Mouse (Mus musculus) lung, postnatal 14 days (tissue): ENCODE data around the gene Gfod1.

ENCODE experiments used
- DNase-seq: peaks from one replicate; pipeline ENCODE4 v3.0.0; 2021

Gene Gfod1

DNA sequence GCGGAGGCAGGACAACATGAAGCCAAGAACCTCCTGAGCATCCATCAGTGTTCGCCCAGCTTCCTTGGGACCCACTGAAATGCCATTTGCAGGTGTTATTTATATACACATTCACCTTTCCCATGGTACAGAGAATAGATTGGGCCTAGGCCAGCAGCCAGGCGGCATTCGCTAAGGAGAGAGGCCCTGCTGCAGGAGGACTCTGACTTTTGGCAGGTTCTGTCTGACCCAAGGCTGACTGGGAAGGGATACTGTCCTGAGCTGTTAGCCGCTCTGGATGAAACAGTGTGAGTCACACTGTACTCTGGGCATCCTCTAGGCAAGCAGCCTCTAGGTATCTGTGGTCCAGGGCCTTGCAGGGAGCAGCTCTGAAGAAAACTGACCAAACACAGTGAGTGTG, 6.4 kb downstream of the Gfod1 start:
- no peak for DNase-seq

- no peak for DNase-seq
These were observed 7.7 kb downstream of the Gfod1 start for GRCm38 (mm10) chr13:43296140-43296805.

GRCm38 (mm10) chr13:43295684-43296083, 8.3 kb downstream of the Gfod1 start:
- no peak for DNase-seq

DNA sequence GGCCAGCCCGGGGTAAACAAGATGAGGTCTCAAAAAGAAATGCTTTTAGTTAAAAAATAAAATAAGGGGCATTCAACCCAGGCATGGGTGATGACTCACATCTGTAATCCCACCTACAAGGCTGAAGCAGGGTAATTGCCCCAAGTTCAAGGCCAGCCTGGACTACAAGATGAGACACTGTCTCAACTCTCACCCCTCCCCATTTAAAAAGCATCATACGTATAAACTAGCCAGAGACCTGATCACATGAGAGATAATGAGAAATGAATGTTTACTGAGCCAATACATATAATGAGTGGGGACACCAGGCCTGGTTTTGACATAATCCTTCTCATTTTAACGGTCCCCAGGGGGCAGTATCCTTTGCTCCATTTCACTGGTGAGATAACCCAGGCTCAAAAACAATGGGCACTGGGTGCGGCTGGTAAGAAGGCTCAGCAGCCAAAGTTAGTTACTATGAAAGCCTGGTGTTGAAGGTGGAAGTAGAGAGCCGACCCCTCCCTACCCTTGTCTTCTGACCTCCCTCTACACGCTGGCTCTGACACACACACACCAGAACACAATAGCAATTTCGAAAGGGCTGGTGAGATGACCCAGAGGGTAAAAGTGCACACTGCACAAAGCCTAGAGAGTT, 8.9 kb downstream of the Gfod1 start:
- peak; percentile 20 for DNase-seq

DNA sequence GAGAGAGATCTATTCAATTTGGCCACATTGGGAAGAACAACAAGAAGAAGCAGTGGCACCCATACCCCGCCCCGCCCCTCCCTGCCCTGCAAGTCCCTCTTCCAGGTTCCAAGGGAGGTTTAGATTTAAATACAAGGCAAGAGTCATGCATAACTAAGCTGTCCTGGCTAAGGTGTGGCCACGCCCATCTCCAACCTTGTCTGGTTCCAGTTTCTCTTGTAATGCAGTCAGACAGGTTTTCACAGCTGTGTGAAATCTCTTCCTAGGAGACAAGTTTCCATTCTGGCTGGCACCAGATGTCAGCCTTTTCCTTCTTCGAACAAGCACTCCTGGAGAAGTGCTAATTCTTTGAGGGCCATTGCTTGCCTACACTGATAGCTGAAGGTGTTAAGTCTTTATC, 11.1 kb downstream of the Gfod1 start:
- peak; percentile 55 for DNase-seq

GRCm38 (mm10) chr13:43289076-43289475, 14.9 kb downstream of the Gfod1 start:
- no peak for DNase-seq

- no peak for DNase-seq
These were observed 15.5 kb downstream of the Gfod1 start for GRCm38 (mm10) chr13:43288444-43288843.

GRCm38 (mm10) chr13:43288026-43288425, 15.9 kb downstream of the Gfod1 start:
- DNase-seq = no peak

GRCm38 (mm10) chr13:43286836-43287235, 17.1 kb downstream of the Gfod1 start:
- DNase-seq = no peak

- no peak for DNase-seq
These were observed 19.2 kb downstream of the Gfod1 start for GRCm38 (mm10) chr13:43284711-43285151.

DNA sequence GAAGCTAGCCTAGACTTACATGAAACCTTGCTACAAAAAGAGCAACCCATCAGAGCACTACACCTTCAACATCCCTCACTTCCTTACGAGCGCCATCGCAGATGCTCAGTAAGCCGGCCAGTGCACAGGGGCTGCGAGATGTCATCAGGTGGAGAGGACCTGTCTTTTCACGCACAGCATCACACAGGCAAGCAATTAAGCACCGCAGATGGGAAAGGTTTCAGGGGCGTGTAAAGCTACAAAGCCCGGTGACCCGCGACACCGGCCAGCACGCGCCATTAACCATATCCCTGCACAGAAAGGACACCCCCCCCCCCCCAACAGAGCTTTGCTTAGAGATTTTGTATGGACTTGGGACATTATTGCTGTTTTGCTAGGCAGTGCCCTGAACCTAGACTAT, 30.1 kb downstream of the Gfod1 start:
- DNase-seq = no peak

- no peak for DNase-seq
These were observed 31.5 kb downstream of the Gfod1 start for GRCm38 (mm10) chr13:43272303-43273135.

DNA sequence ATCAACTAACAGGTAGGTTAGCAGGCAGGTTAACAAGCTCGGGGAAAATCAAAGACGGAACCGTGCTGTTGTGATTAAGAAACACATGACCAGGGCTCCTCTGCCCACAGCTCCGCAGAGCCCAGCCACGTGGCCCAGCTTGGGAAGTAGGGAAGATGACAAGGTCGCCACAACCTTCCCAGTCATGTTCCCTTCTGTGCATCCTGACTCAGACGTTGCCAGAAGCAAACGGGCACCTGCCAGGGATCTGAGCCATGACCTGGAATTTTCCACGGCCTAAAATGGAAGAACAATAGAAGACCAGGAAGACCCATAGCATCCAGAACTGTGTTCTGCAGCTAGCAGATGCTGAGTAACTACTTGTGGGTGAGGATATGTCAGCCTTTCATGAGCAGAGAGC, 32.5 kb downstream of the Gfod1 start:
- DNase-seq = no peak

GRCm38 (mm10) chr13:43270220-43270597, 33.8 kb downstream of the Gfod1 start:
- no peak for DNase-seq

- no peak for DNase-seq
These were observed 34.3 kb downstream of the Gfod1 start for GRCm38 (mm10) chr13:43269460-43270219.

GRCm38 (mm10) chr13:43268539-43269327, 35.2 kb downstream of the Gfod1 start:
- DNase-seq = no peak

DNA sequence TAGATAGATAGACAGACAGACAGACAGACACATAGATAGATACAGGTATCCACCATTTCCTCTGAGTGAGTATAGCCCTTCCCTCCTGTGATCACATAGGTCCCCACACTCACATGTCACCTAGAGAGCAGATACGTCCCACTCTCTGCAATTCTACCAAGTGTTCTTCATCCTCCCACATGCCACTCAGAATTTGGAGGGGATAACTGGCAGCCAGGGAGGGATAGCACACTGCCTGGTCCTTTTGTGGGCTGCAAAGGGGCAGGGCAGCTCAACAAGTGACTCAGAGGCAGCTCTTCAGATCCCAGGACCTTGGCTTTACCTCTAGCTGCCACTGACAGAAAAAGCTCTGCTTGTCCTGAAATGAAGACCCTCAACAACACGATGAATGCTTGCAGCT, 36.1 kb downstream of the Gfod1 start:
- no peak for DNase-seq

GRCm38 (mm10) chr13:43267216-43267615, 36.8 kb downstream of the Gfod1 start:
- DNase-seq = no peak

- no peak for DNase-seq
These were observed 37.6 kb downstream of the Gfod1 start for GRCm38 (mm10) chr13:43266333-43266732.

- DNase-seq = no peak
These were observed 38.9 kb downstream of the Gfod1 start for GRCm38 (mm10) chr13:43265116-43265515.

DNA sequence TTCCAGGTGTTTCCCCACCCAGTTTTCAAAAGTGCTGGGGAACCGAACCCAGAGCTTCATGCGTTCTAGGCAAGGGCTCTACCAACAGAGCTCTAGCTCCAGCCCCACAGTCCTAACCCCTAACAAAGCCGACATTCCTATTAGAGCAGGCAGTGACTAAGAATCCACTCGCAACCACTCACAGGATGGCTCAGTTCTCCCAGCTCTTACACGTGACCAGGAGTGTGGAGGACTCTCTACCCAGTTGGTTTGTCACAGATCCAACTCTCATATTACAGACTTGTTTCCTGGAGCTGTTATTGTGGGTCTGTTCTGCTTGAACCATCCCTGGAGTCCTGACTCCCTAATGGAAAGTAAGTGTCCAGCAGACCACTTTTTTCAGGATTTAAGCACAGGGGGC, 40.3 kb downstream of the Gfod1 start:
- no peak for DNase-seq

DNA sequence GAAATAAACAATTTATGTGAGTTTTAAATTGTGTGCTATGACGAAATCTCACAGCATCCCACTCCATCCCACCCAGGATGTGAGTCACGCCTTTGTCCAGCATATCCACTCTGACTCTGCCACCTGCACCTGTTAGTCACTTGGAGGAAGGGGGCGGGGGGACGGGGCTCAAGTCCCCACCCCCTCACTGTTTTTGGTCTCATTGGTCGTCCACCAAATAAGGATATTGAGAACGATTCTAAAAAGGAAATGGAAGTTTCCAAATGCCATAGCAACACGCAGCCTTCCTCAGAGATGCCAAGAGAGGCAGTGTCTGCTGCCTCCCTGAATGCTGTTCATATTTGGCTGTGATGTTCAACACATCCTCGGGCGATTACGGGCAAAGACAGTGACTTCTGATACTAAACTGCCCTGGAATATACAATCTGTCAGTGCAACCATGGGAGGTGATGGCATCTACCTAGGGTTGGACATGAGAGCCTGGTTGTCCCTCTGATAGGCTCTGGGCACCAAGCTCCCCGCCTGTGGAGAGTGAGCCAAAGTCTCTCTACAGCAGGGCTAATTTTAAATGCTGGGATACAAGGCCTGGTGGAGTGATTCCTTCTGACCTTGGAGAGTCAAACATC, 41.7 kb downstream of the Gfod1 start:
- DNase-seq = no peak
